Mouse (Mus musculus) ZHBTc4 (cell line): ENCODE results near the gene Wnt5a.
A peak's percentile ranks its signal among the peaks of the same experiment; 100 is the strongest.

Experiments used
- DNase-seq: peaks from one replicate; pipeline ENCODE4 v3.0.0-alpha.2; 2011; ENCODE audit warnings: low read depth, low spot score

Gene Wnt5a

DNA sequence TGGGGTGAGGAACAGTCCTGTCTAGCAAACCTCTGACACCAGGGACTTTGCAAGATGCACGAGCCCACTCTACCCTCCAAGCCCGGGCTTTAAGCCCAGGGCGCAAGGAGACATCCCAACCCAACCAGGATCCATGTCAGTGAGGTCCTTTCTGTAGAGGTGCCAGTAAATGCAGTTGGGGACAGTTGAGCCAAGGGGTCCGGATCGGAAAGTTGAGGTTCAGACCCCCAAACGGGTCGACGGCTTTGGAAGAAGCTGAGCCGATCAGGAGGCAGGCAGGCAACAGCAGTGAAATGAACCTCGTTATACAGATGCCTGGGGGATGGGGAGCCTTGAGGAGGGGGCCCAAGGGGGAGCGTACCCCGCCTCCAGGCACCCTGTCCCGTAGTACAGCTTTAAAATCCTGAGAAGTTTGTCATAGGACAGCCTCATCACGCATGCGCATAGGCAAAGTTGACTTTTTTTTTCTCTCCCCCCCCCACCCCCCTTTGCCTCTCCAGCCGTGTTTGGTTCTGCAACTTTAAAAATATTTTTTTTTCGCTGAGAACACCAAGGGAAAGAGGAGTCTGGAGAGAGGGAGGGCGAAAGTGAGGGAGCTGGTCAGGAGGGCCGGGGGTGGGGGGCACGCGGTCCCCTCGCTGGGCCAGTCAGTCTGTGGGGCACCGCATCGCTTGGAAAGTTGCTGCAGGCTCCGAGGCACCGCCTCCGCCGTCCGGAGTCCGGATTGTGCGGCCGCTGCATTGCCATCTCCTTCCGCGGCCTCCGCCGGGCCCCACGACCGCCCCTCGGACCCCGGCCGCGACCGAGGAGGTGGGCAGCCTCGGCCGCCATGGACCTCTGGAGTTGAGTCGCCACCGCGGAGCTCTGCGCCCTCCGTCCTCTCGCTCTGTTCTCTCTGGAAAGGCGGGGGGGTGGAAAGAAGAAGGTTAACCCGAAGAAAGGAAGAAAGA, at the start of gene Wnt5a:
TSS of gene Wnt5a (plus strand) at position 650 of the 950 bp plus-strand sequence.
- DNase-seq = peak; percentile 30

GRCm38 (mm10) chr14:28456372-28457076, 48.0 kb upstream of the Wnt5a start:
- no peak for DNase-seq

GRCm38 (mm10) chr14:28457428-28457827, 47.1 kb upstream of the Wnt5a start:
- no peak for DNase-seq

DNA sequence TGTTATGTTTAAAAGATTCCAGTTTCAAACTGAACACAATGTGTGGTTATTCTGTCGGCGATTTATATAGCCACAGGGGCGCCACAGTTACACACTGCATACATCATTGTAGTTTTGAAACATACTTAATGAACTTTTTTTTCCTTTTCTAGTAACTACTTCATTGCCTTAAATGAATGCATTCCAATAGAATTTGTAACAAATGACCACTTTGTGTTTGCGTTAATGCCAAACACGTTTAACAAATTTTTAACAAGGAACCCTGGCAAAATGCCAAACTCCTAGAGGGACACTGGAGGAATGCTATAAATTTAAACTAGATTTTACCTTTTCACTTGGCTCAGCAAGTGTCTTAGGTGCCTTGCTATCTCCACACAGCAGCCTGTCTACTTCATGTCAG, 36.6 kb upstream of the Wnt5a start:
- DNase-seq = no peak

DNA sequence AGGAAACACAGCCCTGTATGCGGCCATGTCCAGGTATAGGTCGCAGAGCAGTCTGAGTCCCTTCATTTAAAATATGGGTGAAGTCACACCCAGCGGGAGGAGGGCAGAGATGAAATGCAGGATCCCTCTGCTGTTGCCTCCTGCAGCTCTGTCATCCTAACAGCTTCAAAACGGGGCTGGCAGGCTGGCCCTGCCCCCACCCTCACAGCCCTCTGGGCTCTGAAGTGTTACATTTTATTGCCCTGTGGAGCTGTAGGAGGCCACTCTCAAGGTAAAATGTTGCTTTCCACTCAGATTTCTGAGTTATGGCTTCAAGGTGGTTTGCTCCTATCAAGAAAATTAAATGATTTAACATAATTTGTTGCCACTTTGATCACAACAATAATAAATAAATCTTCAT, 34.9 kb upstream of the Wnt5a start:
- DNase-seq = no peak

DNA sequence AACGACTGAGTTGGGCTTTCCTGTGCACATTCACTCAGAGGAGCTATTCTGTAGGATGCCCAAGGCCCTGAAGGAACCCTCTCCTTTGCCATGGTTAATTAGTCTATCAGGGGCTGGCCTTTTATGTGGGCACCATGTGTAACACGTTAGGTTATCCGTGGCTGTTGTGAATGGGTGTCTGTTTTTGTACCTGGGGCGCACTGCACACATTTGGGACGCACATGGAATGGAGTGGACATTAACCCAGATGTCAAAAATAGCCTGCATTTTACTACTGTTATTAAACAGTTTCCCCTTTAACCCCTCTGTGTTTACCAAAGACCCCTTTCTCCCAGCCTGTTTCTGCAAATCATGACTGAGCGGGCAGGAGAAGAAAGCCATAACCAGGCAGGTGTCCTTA, 34.3 kb upstream of the Wnt5a start:
- DNase-seq = no peak

- no peak for DNase-seq
Observed at GRCm38 (mm10) chr14:28475012-28475411, 29.5 kb upstream of the Wnt5a start.

DNA sequence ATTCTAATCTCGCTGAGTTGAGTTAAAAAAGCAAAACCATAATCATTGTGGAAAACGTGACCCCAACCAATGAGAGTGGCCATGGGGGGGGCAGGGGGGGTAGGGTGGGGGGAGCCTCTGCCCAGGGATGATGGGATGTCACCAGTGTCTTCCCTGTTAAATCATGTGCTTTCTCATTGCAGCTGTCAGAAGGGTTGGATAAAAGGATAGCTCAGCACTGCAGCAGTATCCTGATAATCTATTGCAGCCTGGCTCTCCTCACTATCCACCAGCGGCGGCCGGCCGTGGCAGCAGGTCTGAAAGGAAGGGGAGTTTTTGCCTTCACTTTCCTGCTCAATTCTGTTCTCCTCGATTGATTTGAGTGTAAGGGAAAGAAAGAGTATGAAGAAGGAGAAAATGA, 29.1 kb upstream of the Wnt5a start:
- no peak for DNase-seq

GRCm38 (mm10) chr14:28476746-28477145, 27.8 kb upstream of the Wnt5a start:
- DNase-seq = no peak

GRCm38 (mm10) chr14:28480866-28481265, 23.7 kb upstream of the Wnt5a start:
- DNase-seq = no peak

GRCm38 (mm10) chr14:28493806-28494205, 10.7 kb upstream of the Wnt5a start:
- DNase-seq = no peak

DNA sequence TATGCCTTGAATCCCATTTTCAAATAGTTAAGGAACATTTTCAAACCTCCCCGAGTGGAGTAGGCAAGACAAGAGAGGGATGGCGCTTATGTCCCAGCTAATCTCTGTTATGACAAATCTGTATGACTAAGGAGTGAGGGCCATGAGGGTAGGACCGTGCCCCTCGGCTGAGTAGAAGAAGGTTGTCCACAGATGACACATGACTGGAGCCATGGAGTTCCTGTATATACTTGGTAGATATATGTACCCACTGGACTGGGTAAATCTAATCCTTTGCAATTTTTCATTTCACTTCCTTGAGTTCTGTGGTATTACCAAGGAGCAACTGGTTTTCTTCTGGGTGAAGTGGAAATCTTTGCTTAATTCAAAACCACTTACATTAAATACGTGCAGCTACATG, 10.3 kb upstream of the Wnt5a start:
- no peak for DNase-seq

- no peak for DNase-seq
Observed at GRCm38 (mm10) chr14:28501216-28501878, 3.2 kb upstream of the Wnt5a start.

GRCm38 (mm10) chr14:28503276-28503675, 1.3 kb upstream of the Wnt5a start:
- no peak for DNase-seq

DNA sequence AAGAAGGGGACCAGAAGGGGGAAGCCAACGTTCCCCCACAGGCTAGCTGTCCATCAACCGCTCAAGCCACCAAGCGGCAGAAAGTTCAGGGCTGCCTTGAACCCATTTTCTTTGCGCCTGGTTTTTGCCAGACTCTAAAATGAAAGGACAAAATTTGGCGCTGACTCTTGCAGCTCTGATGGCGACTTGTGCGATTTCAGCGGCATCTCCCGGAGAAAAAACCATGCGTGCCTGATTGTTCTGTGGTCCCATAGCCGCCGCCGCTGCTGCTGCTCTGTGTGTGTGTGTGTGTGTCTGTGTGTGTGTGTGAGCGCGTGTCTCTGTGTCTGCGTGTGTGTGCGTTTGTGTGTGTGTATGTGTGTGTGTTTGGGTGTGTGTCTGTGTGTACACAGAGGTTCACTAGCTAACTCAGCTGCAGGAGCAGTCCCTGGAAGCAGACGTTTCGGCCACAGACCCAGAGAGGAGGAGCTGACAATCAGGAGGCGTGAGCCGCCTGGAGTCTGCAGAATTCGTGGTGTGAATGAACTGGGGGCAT, 568 bp downstream of the Wnt5a start:
- DNase-seq = peak; percentile 64

DNA sequence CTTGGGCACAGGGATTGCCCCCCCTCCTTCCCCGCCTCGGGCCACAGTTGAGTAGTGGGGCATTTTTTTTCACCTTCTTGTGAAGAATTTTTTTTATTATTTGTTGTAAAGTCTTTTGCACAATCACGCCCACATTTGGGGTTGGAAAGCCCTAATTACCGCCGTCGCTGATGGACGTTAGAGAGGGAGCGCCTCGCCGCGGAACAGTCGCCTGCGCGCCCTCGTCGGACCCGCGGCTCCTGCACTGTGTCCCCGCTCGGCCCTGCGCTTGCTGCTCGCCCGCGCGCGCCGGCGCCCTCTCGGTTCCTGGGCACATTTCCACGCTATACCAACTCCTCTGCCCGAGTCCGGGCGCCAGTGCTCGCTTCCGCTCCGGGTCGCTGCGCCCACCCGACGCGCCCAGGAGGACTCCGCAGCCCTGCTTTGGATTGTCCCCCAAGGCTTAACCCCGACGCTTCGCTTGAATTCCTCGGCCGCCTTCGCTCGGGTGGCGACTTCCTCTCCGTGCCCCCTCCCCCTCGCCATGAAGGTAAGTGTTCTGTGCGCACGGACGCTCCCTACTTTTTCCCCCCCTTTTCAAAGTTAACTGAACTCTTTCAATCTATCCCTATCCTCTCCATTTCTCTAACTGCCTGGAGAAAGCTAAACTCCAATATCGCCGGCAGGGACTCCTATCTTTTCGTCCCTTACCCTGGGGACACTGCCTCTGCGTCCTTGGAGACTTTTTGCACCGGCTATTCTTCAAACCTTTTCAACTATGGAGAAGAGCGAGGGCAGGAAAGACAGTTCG, 1.2 kb downstream of the Wnt5a start:
- peak; percentile 53 for DNase-seq

DNA sequence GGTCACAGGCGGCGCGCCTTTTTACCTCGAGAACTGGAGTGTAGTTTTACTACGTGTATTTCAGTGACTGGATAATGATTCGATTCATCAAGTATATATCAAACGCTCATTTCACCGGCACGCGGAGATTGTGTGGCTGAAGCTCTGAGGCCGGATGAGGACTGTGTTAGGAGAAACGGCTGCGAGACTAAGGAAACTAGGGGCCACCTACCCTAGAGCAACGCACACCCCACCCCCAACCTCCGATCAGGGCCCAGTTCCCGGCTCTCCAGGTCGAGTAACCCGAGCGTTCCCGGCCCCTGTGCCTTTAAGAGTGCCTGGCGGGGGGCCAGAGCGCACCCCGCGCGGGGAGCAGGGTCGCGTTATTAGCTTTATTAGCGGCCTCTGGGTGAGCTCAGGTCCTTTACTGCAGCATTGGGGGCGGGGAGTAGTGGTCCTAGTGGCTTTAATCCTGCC, 1.9 kb downstream of the Wnt5a start:
- DNase-seq = peak; percentile 37

DNA sequence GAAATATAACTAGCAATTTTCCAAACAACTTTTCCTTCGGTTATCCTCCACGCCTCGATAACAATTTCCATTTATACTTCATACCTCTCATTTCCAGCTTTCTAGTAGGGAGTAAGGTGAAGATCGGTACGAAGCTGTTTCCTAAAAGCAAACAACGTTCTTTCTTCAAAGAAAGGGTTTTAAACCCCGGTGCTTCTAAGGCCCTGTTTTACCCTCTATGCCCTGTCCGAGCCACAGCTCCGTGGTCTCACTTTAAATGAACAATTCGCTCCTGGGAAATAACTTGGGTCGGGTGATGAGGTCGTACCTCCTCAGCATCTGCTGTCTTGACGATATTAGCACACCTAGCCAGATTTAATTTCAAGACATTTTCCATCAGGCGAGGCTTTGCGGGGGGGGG, 2.5 kb downstream of the Wnt5a start:
- peak; percentile 36 for DNase-seq

DNA sequence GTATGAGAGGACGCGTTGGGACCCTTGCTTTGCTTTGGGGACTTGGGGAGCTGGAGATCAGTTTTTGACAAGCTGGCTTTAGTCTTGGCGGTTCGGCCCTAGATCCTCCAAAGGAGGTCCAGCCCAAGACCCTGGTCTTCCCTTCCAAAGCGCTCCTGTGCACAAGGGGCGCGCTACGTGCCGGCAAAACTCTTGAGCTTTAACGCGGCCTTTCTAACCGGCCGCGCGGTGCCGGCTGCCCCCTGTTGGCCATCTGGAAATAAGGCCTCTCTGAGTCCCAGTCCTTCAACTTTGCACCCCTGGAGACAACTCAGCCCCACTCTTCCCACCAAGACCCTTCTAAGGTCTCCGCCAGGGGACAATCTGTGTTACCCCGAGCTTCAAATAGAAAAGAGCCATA, 2.9 kb downstream of the Wnt5a start:
- DNase-seq = peak; percentile 86

DNA sequence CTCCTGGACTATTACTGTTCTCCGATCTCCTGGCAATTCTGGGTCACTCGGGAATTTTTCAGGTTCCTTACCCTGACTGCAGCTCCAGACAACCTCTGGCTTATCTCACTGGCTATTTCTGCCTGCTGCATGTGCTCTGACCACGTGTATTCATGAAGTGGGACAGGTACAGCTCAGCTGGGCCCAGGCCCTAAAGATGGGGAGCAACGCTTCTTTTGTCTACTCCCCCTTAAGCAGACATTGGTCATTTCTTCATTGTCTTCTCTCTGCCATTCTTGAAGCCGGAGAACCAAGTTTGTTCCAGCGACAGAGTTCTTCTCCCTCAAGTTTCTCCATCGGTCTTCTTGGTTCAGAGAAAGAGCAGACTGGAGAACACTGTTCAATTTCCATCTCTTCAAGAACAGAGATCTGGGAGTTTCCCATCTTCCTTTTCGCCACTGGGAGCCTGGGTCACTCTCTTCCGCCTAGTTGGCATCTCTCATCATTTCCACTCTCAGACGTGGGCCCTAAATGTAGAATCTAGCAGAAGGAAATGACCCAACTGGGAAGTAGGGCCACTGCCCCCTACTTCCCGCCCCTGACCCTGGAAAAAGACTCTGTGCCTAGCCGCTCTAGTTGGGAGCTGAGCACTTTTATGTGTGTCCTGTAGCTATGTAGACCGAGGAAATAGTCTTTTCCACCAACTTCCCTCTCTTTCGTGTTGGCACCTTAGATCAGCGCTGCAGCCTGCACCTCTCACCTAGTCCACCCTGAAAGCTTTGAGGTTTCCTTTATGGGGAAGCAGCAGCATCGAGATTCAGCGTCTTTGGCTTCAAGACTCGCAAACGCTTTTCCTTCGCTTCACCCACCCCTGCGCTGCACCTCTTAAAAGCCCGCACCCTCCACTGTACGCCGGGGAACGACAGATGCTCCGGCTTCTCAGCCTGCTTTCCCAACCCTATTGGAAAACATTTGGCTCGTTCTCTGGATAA, 4.0 kb downstream of the Wnt5a start:
- peak; percentile 28 for DNase-seq
